Mouse (Mus musculus) MEL (cell line): Measurements from ENCODE around the gene Nek9. TPM values are rescaled to one million over a fixed set of nuclear protein-coding genes. Genes with fewer than 3 reads are reported as not detected.
A peak's percentile ranks its signal among the peaks of the same experiment; 100 is the strongest.

Experiments
- DNase-seq: peaks from one replicate; pipeline ENCODE4 v3.0.0; 2011; ENCODE audit warnings: low read depth, low spot score
- H3K27ac ChIP-seq: 2 replicates; pipeline ENCODE4 v1.5.1; 2012; ENCODE audit warnings: low read depth, mild to moderate bottlenecking, control low read depth, low read length, moderate library complexity; ENCODE audit not compliant: control insufficient read depth
- H3K27me3 ChIP-seq, 2 experiments: fragments of 150-350 bp in 1 of 2; sonication (generic) in 1 of 2; 2 replicates each; pipeline ENCODE4 v1.6.1; 2012; ENCODE audit warnings: low read length in 2 of 2, mild to moderate bottlenecking in 2 of 2, improper control_type of control experiment in 1 of 2, moderate library complexity in 1 of 2; ENCODE audit not compliant: insufficient read depth in 2 of 2, control insufficient read depth in 1 of 2
- H3K36me3 ChIP-seq, 2 experiments: 2 replicates each; pipeline ENCODE4 v1.6.1; 2012 to 2014; ENCODE audit warnings: low read length in 2 of 2, improper control_type of control experiment in 1 of 2, inconsistent platforms in 1 of 2, mild to moderate bottlenecking in 1 of 2; ENCODE audit not compliant: insufficient read depth in 2 of 2, control insufficient read depth in 1 of 2
- H3K4me1 ChIP-seq, 2 experiments: fragments of 150-350 bp in 1 of 2; sonication (generic) in 1 of 2; 2 replicates each; pipeline ENCODE4 v1.6.1; 2012; ENCODE audit warnings: low read length in 2 of 2, improper control_type of control experiment in 1 of 2, mild to moderate bottlenecking in 1 of 2; ENCODE audit not compliant: insufficient read depth in 2 of 2, control insufficient read depth in 1 of 2
- H3K4me3 ChIP-seq, 2 experiments: fragments of 150-350 bp in 1 of 2; sonication (generic) in 1 of 2; 2 replicates each; pipeline ENCODE4 v1.5.1; 2012; ENCODE audit warnings: low read depth in 2 of 2, low read length in 2 of 2, mild to moderate bottlenecking in 2 of 2, moderate library complexity in 2 of 2, control low read depth in 1 of 2, improper control_type of control experiment in 1 of 2; ENCODE audit not compliant: control insufficient read depth in 1 of 2, insufficient read depth in 1 of 2
- H3K79me2 ChIP-seq: 2 replicates; pipeline ENCODE4 v1.6.1; 2012; ENCODE audit warnings: mild to moderate bottlenecking, low read length, moderate library complexity; ENCODE audit not compliant: control insufficient read depth, poor library complexity, insufficient read depth
- H3K9ac ChIP-seq: 2 replicates; pipeline ENCODE4 v1.6.1; 2012; ENCODE audit warnings: low read depth, mild to moderate bottlenecking, control low read depth, low read length, moderate library complexity; ENCODE audit not compliant: control insufficient read depth, poor library complexity, severe bottlenecking
- H3K9me3 ChIP-seq: fragments of 150-350 bp; sonication (generic); replicated peaks from 2 replicates; pipeline ENCODE4 v1.6.1; 2012; ENCODE audit warnings: mild to moderate bottlenecking, low read length, improper control_type of control experiment, moderate library complexity; ENCODE audit not compliant: insufficient read depth
- BHLHE40 ChIP-seq: IDR thresholded peaks from 2 replicates; pipeline ENCODE4 v1.6.1; 2012; ENCODE audit warnings: low read depth, mild to moderate bottlenecking, inconsistent platforms, low read length, improper control_type of control experiment, borderline replicate concordance
- CHD1 ChIP-seq: IDR thresholded peaks from 2 replicates; pipeline ENCODE4 v1.6.1; 2012; ENCODE audit warnings: low read depth, mild to moderate bottlenecking, inconsistent platforms, low read length, improper control_type of control experiment
- CHD2 ChIP-seq: IDR thresholded peaks from 2 replicates; pipeline ENCODE4 v1.6.1; 2011; ENCODE audit warnings: low read length, improper control_type of control experiment
- CTCF ChIP-seq, 3 experiments: IDR thresholded peaks in 2 of 3; conservative IDR thresholded peaks in 1 of 3; 2 replicates each; pipeline ENCODE4 v1.5.1; 2011 to 2012; ENCODE audit warnings: low read length in 3 of 3, low read depth in 2 of 3, mild to moderate bottlenecking in 2 of 3, improper control_type of control experiment in 1 of 3, inconsistent platforms in 1 of 3, mixed read lengths in 1 of 3, moderate library complexity in 1 of 3; ENCODE audit not compliant: control insufficient read depth in 1 of 3, insufficient read depth in 1 of 3, poor library complexity in 1 of 3, severe bottlenecking in 1 of 3
- E2F4 ChIP-seq: IDR thresholded peaks from 2 replicates; pipeline ENCODE4 v1.6.1; 2011; ENCODE audit warnings: low read depth, low read length, improper control_type of control experiment, borderline replicate concordance
- ELF1 ChIP-seq: IDR thresholded peaks from 2 replicates; pipeline ENCODE4 v1.6.1; 2014; ENCODE audit warnings: low read depth, mild to moderate bottlenecking, inconsistent platforms, low read length, improper control_type of control experiment, moderate library complexity
- ETS1 ChIP-seq: IDR thresholded peaks from 2 replicates; pipeline ENCODE4 v1.6.1; 2012; ENCODE audit warnings: low read depth, mild to moderate bottlenecking, inconsistent platforms, low read length, improper control_type of control experiment, moderate library complexity
- GABPA ChIP-seq: IDR thresholded peaks from 2 replicates; pipeline ENCODE4 v1.6.1; 2012; ENCODE audit warnings: low read depth, mild to moderate bottlenecking, inconsistent platforms, low read length, improper control_type of control experiment, moderate library complexity
- GATA1 ChIP-seq: IDR thresholded peaks from 2 replicates; pipeline ENCODE4 v1.6.1; 2011; ENCODE audit warnings: low read depth, low read length, improper control_type of control experiment
- HCFC1 ChIP-seq: IDR thresholded peaks from 2 replicates; pipeline ENCODE4 v1.6.1; 2012; ENCODE audit warnings: low read depth, mild to moderate bottlenecking, inconsistent platforms, low read length, improper control_type of control experiment, moderate library complexity
- MEF2A ChIP-seq: IDR thresholded peaks from 2 replicates; pipeline ENCODE4 v1.6.1; 2014; ENCODE audit warnings: low read depth, mild to moderate bottlenecking, inconsistent platforms, low read length, improper control_type of control experiment; ENCODE audit not compliant: poor library complexity, insufficient replicate concordance, severe bottlenecking; ENCODE audit errors: extremely low read depth
- MYB ChIP-seq: IDR thresholded peaks from 2 replicates; pipeline ENCODE4 v1.6.1; 2011; ENCODE audit warnings: mild to moderate bottlenecking, low read depth, low read length, improper control_type of control experiment
- MYC ChIP-seq: IDR thresholded peaks from 2 replicates; pipeline ENCODE4 v1.6.1; 2011; ENCODE audit warnings: low read depth, mild to moderate bottlenecking, low read length, improper control_type of control experiment, moderate library complexity
- NRF1 ChIP-seq: IDR thresholded peaks from 2 replicates; pipeline ENCODE4 v1.6.1; 2014; ENCODE audit warnings: low read depth, mild to moderate bottlenecking, inconsistent platforms, low read length, improper control_type of control experiment, moderate library complexity; ENCODE audit not compliant: poor library complexity, insufficient read depth, severe bottlenecking
- POLR2A ChIP-seq, 2 experiments: IDR thresholded peaks; 2 replicates each; pipeline ENCODE4 v1.6.1; 2011 to 2012; ENCODE audit warnings: low read length in 2 of 2, mild to moderate bottlenecking in 2 of 2, control low read depth in 1 of 2, improper control_type of control experiment in 1 of 2, low read depth in 1 of 2, moderate library complexity in 1 of 2; ENCODE audit not compliant: control insufficient read depth in 1 of 2, insufficient read depth in 1 of 2, poor library complexity in 1 of 2
- POLR2AphosphoS2 ChIP-seq: IDR thresholded peaks from 2 replicates; pipeline ENCODE4 v1.6.1; 2011; ENCODE audit warnings: low read length, improper control_type of control experiment
- RAD21 ChIP-seq: IDR thresholded peaks from 2 replicates; pipeline ENCODE4 v1.6.1; 2011; ENCODE audit warnings: mild to moderate bottlenecking, low read depth, low read length, improper control_type of control experiment
- RCOR1 ChIP-seq: IDR thresholded peaks from 2 replicates; pipeline ENCODE4 v1.6.1; 2012; ENCODE audit warnings: low read depth, mild to moderate bottlenecking, inconsistent platforms, low read length, improper control_type of control experiment
- SIN3A ChIP-seq: IDR thresholded peaks from 2 replicates; pipeline ENCODE4 v1.6.1; 2012; ENCODE audit warnings: low read length, improper control_type of control experiment, inconsistent platforms
- SMC3 ChIP-seq: IDR thresholded peaks from 2 replicates; pipeline ENCODE4 v1.6.1; 2011; ENCODE audit warnings: low read depth, low read length, improper control_type of control experiment
- TAL1 ChIP-seq: IDR thresholded peaks from 2 replicates; pipeline ENCODE4 v1.6.1; 2012; ENCODE audit warnings: mild to moderate bottlenecking, inconsistent platforms, low read length, moderate library complexity, mixed read lengths
- TBP ChIP-seq: IDR thresholded peaks from 2 replicates; pipeline ENCODE4 v1.8.0; 2011; ENCODE audit warnings: low read depth, low read length, improper control_type of control experiment
- TCF12 ChIP-seq: IDR thresholded peaks from 2 replicates; pipeline ENCODE4 v1.6.1; 2014; ENCODE audit warnings: low read depth, mild to moderate bottlenecking, inconsistent platforms, low read length, improper control_type of control experiment, moderate library complexity
- USF2 ChIP-seq, 2 experiments: IDR thresholded peaks; 2 replicates each; pipeline ENCODE4 v1.6.1; 2011 to 2012; ENCODE audit warnings: improper control_type of control experiment in 2 of 2, low read length in 2 of 2, borderline replicate concordance in 1 of 2, inconsistent platforms in 1 of 2, low read depth in 1 of 2, mild to moderate bottlenecking in 1 of 2; ENCODE audit not compliant: insufficient read depth in 1 of 2
- ZKSCAN1 ChIP-seq: IDR thresholded peaks from 2 replicates; pipeline ENCODE4 v1.6.1; 2012; ENCODE audit warnings: low read depth, mild to moderate bottlenecking, inconsistent platforms, low read length, improper control_type of control experiment, moderate library complexity
- ZMIZ1 ChIP-seq: IDR thresholded peaks from 2 replicates; pipeline ENCODE4 v1.6.1; 2012; ENCODE audit warnings: low read depth, mild to moderate bottlenecking, inconsistent platforms, low read length, improper control_type of control experiment, moderate library complexity
- polyA plus RNA-seq, 2 experiments: library from polyadenylated mRNA; stranded (reverse) in 1 of 2; unstranded in 1 of 2; fragments of >175 nt in 1 of 2; fragments of >200 nt in 1 of 2; gene quantifications; 2 replicates each; pipeline versions ENCODE4 v1.2.1 to v1.2.4; 2012; ENCODE audit warnings: low replicate concordance in 2 of 2, low read depth in 1 of 2; ENCODE audit not compliant: insufficient read length in 2 of 2, insufficient read depth in 1 of 2, missing spikeins in 1 of 2
- total RNA-seq: library from RNA; depleted of rRNA; stranded (reverse); fragments of 300-350 nt; gene quantifications from 2 replicates; pipeline ENCODE4 v1.2.3, GENCODE M21; 2012

The Nek9 gene
- total and polyA plus RNA-seq, 3 experiments, result 23.4 to 32.2 TPM; not detected in 1

GRCm38 (mm10) chr12:85341131-85341530, 2.0 kb upstream of the Nek9 start:
- Histone ChIP-seq H3K36me3 (peaks cover 11 to 25% of the 10 kb centered on the region in 2 experiments), H3K27me3 (no peaks in the 10 kb centered on the region), H3K4me1 (peaks cover 7 to 16% of the 10 kb centered on the region in 2 experiments), H3K27ac (no peak overlapping the region), H3K9me3 (no peaks in the 10 kb centered on the region), H3K9ac (no peak overlapping the region), H3K79me2 (peaks cover 9% of the 10 kb centered on the region), H3K4me3 (no peak overlapping the region)
- TF ChIP-seq POLR2A (IDR thresholded peaks at IDR 0.05; ENCODE audit: control insufficient read depth in 1 of 2, insufficient read depth in 1 of 2, low read depth in 1 of 2, low read length in 2 of 2, poor library complexity in 1 of 2), result no peak
- no peak for TF ChIP-seq GABPA
- peak; percentile 60 for TF ChIP-seq RAD21
- peak; percentile 59 for TF ChIP-seq SMC3
- TF ChIP-seq CHD2, result no peak
- TF ChIP-seq E2F4, result no peak
- peak in 2 of 3 experiments; percentile 32 to 63; a peak in 4 of 6 replicates for TF ChIP-seq CTCF (IDR thresholded peaks at IDR 0.05 in 2 of 3, conservative IDR thresholded peaks at IDR 0.05 in 1 of 3; ENCODE audit: control insufficient read depth in 1 of 3, insufficient read depth in 1 of 3, low read depth in 2 of 3, low read length in 3 of 3, poor library complexity in 1 of 3, severe bottlenecking in 1 of 3)
- TF ChIP-seq SIN3A, result peak; percentile 56; the same call in 1 of the 2 replicates
- TF ChIP-seq MYC, result no peak
- TF ChIP-seq GATA1, result no peak
- 0 out of 2 replicates have a peak, but pooled peaks have one; percentile 22 for TF ChIP-seq HCFC1
- no peak for TF ChIP-seq BHLHE40
- DNase-seq, result peak; percentile 65

- Histone ChIP-seq H3K79me2 (peaks cover 9% of the 10 kb centered on the region), H3K36me3 (peaks cover 5 to 25% of the 10 kb centered on the region in 2 experiments), H3K9ac (peak overlapping the region; percentile 23), H3K27me3 (no peaks in the 10 kb centered on the region), H3K4me3 (peak overlapping the region; percentile 92 to 99), H3K9me3 (no peaks in the 10 kb centered on the region), H3K4me1 (peaks cover 7 to 16% of the 10 kb centered on the region in 2 experiments), H3K27ac (peak overlapping the region; percentile 75)
- TF ChIP-seq MYB (no peak), USF2 (IDR thresholded peaks at IDR 0.05; ENCODE audit: borderline replicate concordance in 1 of 2, insufficient read depth in 1 of 2, low read depth in 1 of 2, low read length in 2 of 2) (no peak), CHD1 (0 out of 2 replicates have a peak, but pooled peaks have one; percentile 49), HCFC1 (peak; percentile 42; the same call in 1 of the 2 replicates), CTCF (IDR thresholded peaks at IDR 0.05 in 2 of 3, conservative IDR thresholded peaks at IDR 0.05 in 1 of 3; ENCODE audit: control insufficient read depth in 1 of 3, insufficient read depth in 1 of 3, low read depth in 2 of 3, low read length in 3 of 3, poor library complexity in 1 of 3, severe bottlenecking in 1 of 3) (no peak), ETS1 (peak; percentile 51; the same call in 1 of the 2 replicates), NRF1 (no peak), ELF1 (peak; percentile 59; the same call in 1 of the 2 replicates), SIN3A (peak; percentile 66; the same call in 1 of the 2 replicates), E2F4 (no peak), ZKSCAN1 (no peak), ZMIZ1 (no peak), TAL1 (no peak), RAD21 (no peak), RCOR1 (no peak), TBP (peak; percentile 44; the same call in 1 of the 2 replicates), TCF12 (no peak), MEF2A (no peak), POLR2AphosphoS2 (peak; percentile 63; the same call in 1 of the 2 replicates)
- DNase-seq, result peak; percentile 88
Observed at GRCm38 (mm10) chr12:85339947-85340346, 785 bp upstream of the Nek9 start.
